Mouse (Mus musculus) thymus, adult 2 months (tissue): Measurements from ENCODE around the gene Zscan21.

ENCODE experiments used
- CTCF ChIP-seq: fragments of 200-500 bp; IDR thresholded peaks from 2 replicates; pipeline ENCODE4 v1.5.1; 2012; ENCODE audit warnings: mild to moderate bottlenecking, control low read depth, low read length, moderate library complexity, borderline replicate concordance; ENCODE audit not compliant: control insufficient read depth, poor library complexity, insufficient read depth; ENCODE audit errors: extremely low read depth
- POLR2A ChIP-seq: fragments of 200-500 bp; IDR thresholded peaks from 2 replicates; pipeline ENCODE4 v1.6.1; 2012; ENCODE audit warnings: mild to moderate bottlenecking, low read length, control low read depth, moderate library complexity; ENCODE audit not compliant: control insufficient read depth, poor library complexity, insufficient read depth; ENCODE audit errors: extremely low read depth

- TF ChIP-seq CTCF = no peak
- no peak for TF ChIP-seq POLR2A
Measured at GRCm38 (mm10) chr5:138163610-138164009, 46.9 kb downstream of the Zscan21 start.
